Mouse (Mus musculus) hindbrain, postnatal 0 days (tissue): ENCODE measurements around the gene Lrrc43. TPM values are rescaled to one million over a fixed set of nuclear protein-coding genes. Genes with fewer than 3 reads are reported as not detected.

ENCODE experiments used
- ATAC-seq: fragments of 200-750 bp; cut with Nextera tagmentation; 2 replicates; pipeline ENCODE4 v1.8.0; 2017; ENCODE audit warnings: mild to moderate bottlenecking, moderate TSS enrichment, moderate library complexity
- DNase-seq: peaks from one replicate; pipeline ENCODE4 v3.0.0-alpha.2; 2015; ENCODE audit warnings: low spot score
- H3K27ac ChIP-seq: fragments of 300-500 bp; sonication (generic); 2 replicates; pipeline ENCODE4 v1.5.1; 2014; ENCODE audit warnings: mild to moderate bottlenecking
- H3K27me3 ChIP-seq: fragments of 300-500 bp; sonication (generic); 2 replicates; pipeline ENCODE4 v1.6.1; 2014; ENCODE audit warnings: low read length, mixed read lengths; ENCODE audit not compliant: insufficient read depth
- H3K36me3 ChIP-seq: fragments of 300-500 bp; sonication (generic); 2 replicates; pipeline ENCODE4 v1.6.1; 2014; ENCODE audit warnings: low read length, mixed read lengths; ENCODE audit not compliant: insufficient read depth
- H3K4me1 ChIP-seq: fragments of 300-500 bp; sonication (generic); 2 replicates; pipeline ENCODE4 v1.6.1; 2014; ENCODE audit warnings: antibody characterized with exemption, low read length, mixed read lengths; ENCODE audit not compliant: insufficient read depth
- H3K4me2 ChIP-seq: fragments of 300-500 bp; sonication (generic); 2 replicates; pipeline ENCODE4 v1.6.1; 2014; ENCODE audit warnings: low read depth, mild to moderate bottlenecking, low read length, moderate library complexity, mixed read lengths
- H3K4me3 ChIP-seq: fragments of 300-500 bp; sonication (generic); 2 replicates; pipeline ENCODE4 v1.5.1; 2014; ENCODE audit warnings: low read length
- H3K9ac ChIP-seq: fragments of 300-500 bp; sonication (generic); replicated peaks from 2 replicates; pipeline ENCODE4 v1.6.1; 2014; ENCODE audit warnings: mild to moderate bottlenecking, low read length, moderate library complexity, mixed read lengths
- H3K9me3 ChIP-seq: fragments of 300-500 bp; sonication (generic); 2 replicates; pipeline ENCODE4 v1.6.1; 2016; ENCODE audit warnings: low read length, mixed read lengths
- CTCF ChIP-seq: IDR thresholded peaks from 2 replicates; pipeline ENCODE4 v1.5.1; 2016; ENCODE audit warnings: antibody characterized with exemption, control low read depth, low read depth
- WGBS: fragments of 180-500 bp; shearing (Covaris S2); extraction: QIAGEN DNeasy Blood & Tissue Kit; methylation state at CpG from one replicate; pipeline ENCODE4 v1.1.7; 2014; 5-methylcytosine and 5-hydroxymethylcytosine counted together
- microRNA-seq, 2 experiments: library from miRNA; unstranded; fragments of <30 nt; microRNA quantifications; one replicate each; pipeline ENCODE4; 2016
- polyA plus RNA-seq: library from polyadenylated mRNA; unstranded; fragments of >200 nt; fragmentation: Nextera tagmentation; extraction: Ambion mirVana; gene quantifications from 2 replicates; pipeline ENCODE4 v1.2.1, GENCODE M21; 2015
- total RNA-seq: library from RNA; depleted of rRNA; stranded (reverse); fragments of >200 nt; gene quantifications from 2 replicates; pipeline ENCODE4 v1.2.3, GENCODE M21; 2014; rRNA removed

Gene Lrrc43
- total and polyA plus RNA-seq, 2 experiments from 2014 or later: 0.10 to 0.88 TPM

DNA sequence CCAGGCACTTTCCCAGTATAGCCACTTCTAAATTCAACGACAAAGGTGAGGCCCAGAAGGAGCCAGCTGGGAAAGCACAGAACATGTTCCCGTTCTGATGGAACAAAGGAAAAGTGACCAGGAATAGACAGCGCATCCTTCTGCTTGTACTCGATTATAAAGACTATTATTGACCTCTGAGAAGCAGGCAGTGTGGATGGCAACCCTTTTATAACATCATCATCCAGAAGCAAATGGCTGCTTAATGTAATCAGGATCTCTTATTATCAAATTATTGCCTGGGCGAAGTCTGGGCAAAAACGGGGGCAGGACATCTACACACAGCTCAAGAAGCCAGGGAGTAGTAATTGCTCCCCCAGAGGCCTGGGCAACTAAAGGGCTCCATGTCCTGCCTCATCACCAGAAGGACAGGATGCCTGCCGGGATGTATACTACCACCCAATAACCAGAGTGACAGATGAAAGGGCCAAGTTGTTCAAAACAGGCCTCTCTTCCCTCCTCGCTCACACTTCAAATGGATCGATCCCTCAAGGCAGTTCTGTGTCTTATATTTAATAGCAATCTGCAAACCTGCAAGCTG lies 36.9 kb downstream of the Lrrc43 start:
- peaks cover 9% of the 10 kb centered on the region for H3K4me1 ChIP-seq
- 91% methylated on average over 9 of the region's 9 CpGs for WGBS
- no peak overlapping the region for H3K4me2 ChIP-seq
- no peaks in the 10 kb centered on the region for H3K9me3 ChIP-seq
- peaks cover 22% of the 10 kb centered on the region; the same call in 1 of the 2 replicates for H3K36me3 ChIP-seq
- ATAC-seq (no peak), DNase-seq (no peak)
- no peaks in the 10 kb centered on the region for H3K27me3 ChIP-seq
- H3K9ac ChIP-seq: no peak overlapping the region
- H3K4me3 ChIP-seq: no peak overlapping the region
- no peak for TF ChIP-seq CTCF
- no peak overlapping the region for H3K27ac ChIP-seq

DNA sequence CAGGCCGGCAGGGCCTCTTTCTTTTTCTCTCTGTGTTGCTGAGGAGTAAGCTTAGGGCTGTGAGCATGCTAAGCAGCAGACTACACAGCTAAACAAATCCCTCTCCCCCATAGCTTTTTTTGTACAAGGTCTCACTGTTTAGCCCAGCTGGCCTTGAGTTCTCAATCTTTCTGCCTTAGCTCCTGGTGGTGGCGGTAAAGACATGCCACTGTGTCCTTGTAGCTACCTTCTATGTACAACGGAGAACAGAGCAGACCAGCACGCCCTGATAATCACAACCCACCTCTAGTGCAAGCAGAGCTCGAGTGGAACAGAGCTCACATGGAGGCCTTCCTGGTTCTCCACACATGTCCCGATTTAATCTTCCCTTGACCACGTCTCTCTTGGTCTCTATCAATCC lies 39.5 kb downstream of the Lrrc43 start:
- H3K36me3 ChIP-seq: peaks cover 47% of the 10 kb centered on the region
- H3K4me3 ChIP-seq: no peak overlapping the region
- no peak overlapping the region for H3K4me2 ChIP-seq
- WGBS: 75% methylated on average over 7 of the region's 7 CpGs
- H3K4me1 ChIP-seq: no peaks in the 10 kb centered on the region
- no peak overlapping the region for H3K27ac ChIP-seq
- H3K9ac ChIP-seq: no peak overlapping the region
- no peak for TF ChIP-seq CTCF
- DNase-seq (no peak), ATAC-seq (no peak)
- H3K9me3 ChIP-seq: no peaks in the 10 kb centered on the region
- no peaks in the 10 kb centered on the region for H3K27me3 ChIP-seq

DNA sequence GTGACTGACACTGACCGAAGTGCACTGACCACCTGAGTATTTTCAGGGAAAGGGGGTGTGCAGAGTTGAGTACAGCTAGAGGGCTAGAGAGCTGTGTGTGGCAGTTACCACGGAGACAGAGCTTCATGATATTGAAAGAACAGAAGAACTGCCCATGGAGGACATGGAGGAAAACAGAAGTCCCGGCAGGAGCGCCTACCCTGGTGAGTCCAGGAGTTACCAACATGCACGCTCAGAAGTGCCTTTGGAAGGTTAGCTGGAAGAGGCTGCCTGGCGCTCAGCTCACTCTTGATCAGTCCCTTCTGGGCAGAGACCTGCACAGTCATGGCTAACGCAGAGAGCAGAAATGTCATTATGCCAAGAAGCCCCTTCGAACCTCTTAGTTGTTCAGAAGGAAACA lies 41.0 kb downstream of the Lrrc43 start:
- Histone ChIP-seq H3K9me3 (no peaks in the 10 kb centered on the region), H3K27ac (no peak overlapping the region), H3K4me1 (no peaks in the 10 kb centered on the region), H3K4me2 (no peak overlapping the region), H3K36me3 (peaks cover 52% of the 10 kb centered on the region), H3K4me3 (no peak overlapping the region), H3K27me3 (no peaks in the 10 kb centered on the region), H3K9ac (no peak overlapping the region)
- ATAC-seq: no peak
- TF ChIP-seq CTCF: no peak
- no peak for DNase-seq
- WGBS: 88% methylated on average over 8 of the region's 8 CpGs

DNA sequence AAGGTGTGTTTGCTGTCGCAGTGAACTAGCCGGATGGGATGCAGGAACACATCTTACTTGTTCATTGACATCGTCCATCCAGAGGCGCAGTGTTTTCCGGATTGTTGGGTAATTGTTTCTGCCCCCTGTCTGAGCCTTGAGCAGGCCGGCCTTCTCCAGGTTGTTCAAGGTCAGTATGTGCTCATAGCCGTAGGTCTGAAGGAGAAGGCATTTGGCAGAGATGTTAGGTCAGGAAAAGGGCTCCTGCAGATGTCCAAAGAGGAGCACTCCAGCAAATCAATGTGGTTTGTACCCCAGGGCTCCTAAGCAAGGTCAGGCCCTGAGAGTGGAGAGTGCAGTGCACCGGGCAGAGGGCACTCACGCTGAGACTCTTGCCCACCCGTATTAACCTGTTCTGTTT lies 44.7 kb downstream of the Lrrc43 start:
- ATAC-seq (no peak), DNase-seq (no peak)
- Histone ChIP-seq H3K36me3 (peaks cover 71% of the 10 kb centered on the region), H3K4me2 (no peak overlapping the region), H3K4me1 (no peaks in the 10 kb centered on the region), H3K9me3 (no peaks in the 10 kb centered on the region), H3K27me3 (no peaks in the 10 kb centered on the region), H3K9ac (no peak overlapping the region), H3K4me3 (no peak overlapping the region), H3K27ac (no peak overlapping the region)
- 95% methylated on average over 10 of the region's 10 CpGs for WGBS
- TF ChIP-seq CTCF: no peak

DNA sequence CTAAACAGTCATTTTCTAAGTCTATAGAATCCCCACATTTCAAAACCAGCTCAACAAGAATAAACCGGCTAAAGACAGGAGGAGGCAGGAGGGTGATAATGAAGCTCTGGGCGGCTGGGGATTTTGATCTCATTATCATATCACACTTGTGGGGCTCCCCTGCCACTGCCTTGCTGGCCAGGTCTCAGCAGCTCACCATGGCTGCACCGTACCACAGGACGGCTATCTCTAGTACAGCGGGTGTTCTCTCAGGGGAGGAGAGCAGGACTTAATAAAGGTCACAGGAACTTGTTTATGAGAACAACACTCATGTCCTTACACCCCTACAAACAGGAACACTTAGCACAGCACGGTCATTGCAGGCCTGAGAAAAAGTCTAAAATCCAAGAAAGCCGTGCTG lies 66.6 kb downstream of the Lrrc43 start:
- Histone ChIP-seq H3K27me3 (no peaks in the 10 kb centered on the region), H3K4me1 (no peaks in the 10 kb centered on the region), H3K36me3 (peaks cover 31% of the 10 kb centered on the region), H3K4me3 (no peak overlapping the region), H3K9me3 (no peaks in the 10 kb centered on the region), H3K4me2 (no peak overlapping the region), H3K27ac (no peak overlapping the region), H3K9ac (no peak overlapping the region)
- DNase-seq: no peak
- 92% methylated on average over 7 of the region's 7 CpGs for WGBS
- no peak for TF ChIP-seq CTCF
- ATAC-seq: no peak

DNA sequence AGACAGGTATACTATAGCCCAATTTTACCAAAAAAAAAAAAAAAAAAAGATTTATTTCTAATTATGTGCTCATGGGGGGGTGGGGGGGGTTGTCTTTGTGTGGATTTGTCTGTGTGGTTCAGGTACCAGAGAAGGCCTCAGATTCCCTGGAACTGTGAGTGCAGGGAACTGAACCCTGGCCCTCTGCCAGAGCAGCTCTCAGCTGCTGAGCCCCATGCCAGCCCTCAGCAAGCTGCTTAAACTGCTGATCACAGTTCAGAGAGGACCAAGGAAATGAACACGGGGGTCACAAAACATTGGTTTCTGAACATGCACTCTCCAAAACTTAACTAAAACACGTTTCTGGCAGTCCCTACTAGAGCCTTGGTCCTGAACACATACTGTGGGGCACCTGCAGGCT lies 67.3 kb downstream of the Lrrc43 start:
- H3K4me1 ChIP-seq: no peaks in the 10 kb centered on the region
- no peak for TF ChIP-seq CTCF
- H3K27me3 ChIP-seq: no peaks in the 10 kb centered on the region
- 48% methylated on average over 2 of the region's 2 CpGs for whole genome bisulfite sequencing
- H3K9me3 ChIP-seq: no peaks in the 10 kb centered on the region
- no peak overlapping the region for H3K4me2 ChIP-seq
- H3K27ac ChIP-seq: no peak overlapping the region
- H3K4me3 ChIP-seq: no peak overlapping the region
- peak; percentile 62 for DNase-seq
- peaks cover 33% of the 10 kb centered on the region for H3K36me3 ChIP-seq
- ATAC-seq: no peak
- H3K9ac ChIP-seq: no peak overlapping the region

Small RNA genes within 50 kb of the gene (microRNA-seq; reads per million reads assigned to microRNA genes)
- 0.71 to 0.72 reads per million in 2 experiments for gene Mir7647

Other genes starting within 250 kb of the Lrrc43 start
- gene Wdr66, start 237.2 kb upstream of the Lrrc43 start, total RNA-seq: 2.4 and 2.8 TPM in 2 replicates
- gene Wdr66, start 237.2 kb upstream of the Lrrc43 start, polyA plus RNA-seq: 0.69 and 1.4 TPM in 2 replicates
- gene Bcl7a, start 145.5 kb upstream of the Lrrc43 start, total RNA-seq: 42.4 and 42.6 TPM in 2 replicates
- gene Bcl7a, start 145.5 kb upstream of the Lrrc43 start, polyA plus RNA-seq: 25.1 and 25.6 TPM in 2 replicates
- 16.8 and 17.9 TPM in 2 replicates for gene Mlxip, start 94.5 kb upstream of the Lrrc43 start, total RNA-seq
- gene Mlxip, start 94.5 kb upstream of the Lrrc43 start, polyA plus RNA-seq: 8.7 and 12.5 TPM in 2 replicates
- gene Il31, start 184 bp downstream of the Lrrc43 start, total RNA-seq: not detected in 2 replicates
- not detected in 2 replicates for gene Il31, start 184 bp downstream of the Lrrc43 start, polyA plus RNA-seq
- 2.5 and 4.5 TPM in 2 replicates for gene B3gnt4, start 21.2 kb downstream of the Lrrc43 start, total RNA-seq
- gene B3gnt4, start 21.2 kb downstream of the Lrrc43 start, polyA plus RNA-seq: 0.87 and 1.4 TPM in 2 replicates
- gene Diablo, start 34.9 kb downstream of the Lrrc43 start, total RNA-seq: 61.3 and 76.7 TPM in 2 replicates
- gene Diablo, start 34.9 kb downstream of the Lrrc43 start, polyA plus RNA-seq: 89.4 and 99.6 TPM in 2 replicates
- gene Gm49027, start 36.2 kb downstream of the Lrrc43 start, total RNA-seq: 0.14 and 0.52 TPM in 2 replicates
- gene Gm49027, start 36.2 kb downstream of the Lrrc43 start, polyA plus RNA-seq: 0.39 and 0.68 TPM in 2 replicates
- gene Vps33a, start 83.7 kb downstream of the Lrrc43 start, total RNA-seq: 46.5 and 55.6 TPM in 2 replicates
- gene Vps33a, start 83.7 kb downstream of the Lrrc43 start, polyA plus RNA-seq: 34.0 and 34.7 TPM in 2 replicates
- gene Clip1, start 195.3 kb downstream of the Lrrc43 start, total RNA-seq: 47.3 and 58.0 TPM in 2 replicates
- gene Clip1, start 195.3 kb downstream of the Lrrc43 start, polyA plus RNA-seq: 68.6 and 71.6 TPM in 2 replicates
- gene Zcchc8, start 231.8 kb downstream of the Lrrc43 start, total RNA-seq: 23.9 and 26.5 TPM in 2 replicates
- gene Zcchc8, start 231.8 kb downstream of the Lrrc43 start, polyA plus RNA-seq: 40.0 and 46.8 TPM in 2 replicates